Mouse (Mus musculus) ES-Bruce4 (cell line): ENCODE measurements at regions not wholly inside any gene's neighbourhood (a gene's known extent, or its start where the extent isn't known, plus 50 kb on each side); places are given as distances from the start of the nearest gene placed in this dataset.

ENCODE experiments used
- CTCF ChIP-seq: IDR thresholded peaks from one replicate; pipeline ENCODE4 v1.8.1; 2011; ENCODE audit warnings: low read depth, low read length
- EP300 ChIP-seq: IDR thresholded peaks from 2 replicates; pipeline ENCODE4 v1.6.1; 2011; ENCODE audit warnings: low read depth, low read length; ENCODE audit not compliant: insufficient read depth
- POLR2A ChIP-seq: IDR thresholded peaks from one replicate; pipeline ENCODE4 v1.8.1; 2011; ENCODE audit warnings: low read length; ENCODE audit not compliant: insufficient read depth

- TF ChIP-seq POLR2A (no peak), CTCF (no peak), EP300 (no peak)
Measured at GRCm38 (mm10) chr13:81931199-81931598, 148.3 kb downstream of the Cetn3 start.
